Mouse (Mus musculus) liver, embryonic 14.5 days (tissue): Measurements from ENCODE around the gene Eid1.

Experiments
- CTCF ChIP-seq: IDR thresholded peaks from 2 replicates; pipeline ENCODE4 v1.5.1; 2016; ENCODE audit warnings: antibody characterized with exemption, low read depth, control low read depth
- EP300 ChIP-seq: IDR thresholded peaks from 2 replicates; pipeline ENCODE4 v1.6.1; 2016; ENCODE audit warnings: antibody characterized with exemption, low read depth

DNA sequence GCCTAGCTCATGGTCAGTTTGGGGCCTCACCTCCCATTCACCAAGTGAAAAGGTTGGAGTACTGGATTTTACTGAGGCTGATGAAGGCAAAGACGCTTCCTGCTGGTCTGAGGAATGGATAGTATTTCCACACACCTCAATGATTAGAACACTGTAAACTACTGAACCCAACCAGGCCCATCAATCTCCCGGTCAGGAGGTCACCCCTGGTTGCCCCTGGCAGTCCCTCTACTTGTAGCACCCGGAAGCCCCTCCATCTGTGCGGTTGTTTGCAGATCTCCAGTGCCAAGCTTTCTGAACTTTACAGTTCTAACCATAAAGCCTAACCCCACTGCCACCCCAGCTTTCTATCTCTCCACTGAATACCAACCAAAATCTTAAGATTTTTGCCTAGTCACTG is 11.7 kb upstream of the Eid1 start:
- TF ChIP-seq EP300 (no peak), CTCF (no peak)
